Mouse (Mus musculus) testis, adult 2 months (tissue): ENCODE measurements around the gene Fadd.

Experiments used
- CTCF ChIP-seq: fragments of 200-500 bp; IDR thresholded peaks from 2 replicates; pipeline ENCODE4 v1.5.1; 2012; ENCODE audit warnings: low read depth, mild to moderate bottlenecking, inconsistent platforms, low read length, moderate library complexity; ENCODE audit not compliant: control insufficient read depth, insufficient read depth, insufficient replicate concordance
- POLR2A ChIP-seq: fragments of 200-500 bp; IDR thresholded peaks from 2 replicates; pipeline ENCODE4 v1.6.1; 2012; ENCODE audit warnings: low read depth, mild to moderate bottlenecking, inconsistent platforms, low read length, moderate library complexity; ENCODE audit not compliant: control insufficient read depth

DNA sequence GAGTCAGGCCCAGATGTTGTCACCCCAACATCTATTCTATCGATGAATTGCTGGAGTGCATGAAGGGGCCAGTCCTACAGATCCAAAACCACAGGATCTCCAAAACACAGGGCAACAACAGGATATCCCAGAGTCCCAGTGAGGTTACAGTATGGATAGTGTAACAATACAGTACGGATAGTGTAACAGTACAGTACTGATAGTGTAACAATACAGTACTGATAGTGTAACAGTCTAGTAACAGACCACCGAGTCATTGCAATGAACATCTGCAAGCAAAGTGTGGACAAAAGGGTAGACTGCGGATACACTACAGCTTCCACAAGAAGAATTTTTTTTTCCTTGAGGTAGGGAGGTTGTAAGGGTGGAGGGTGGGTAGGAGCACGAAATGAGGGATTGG lies 40.9 kb downstream of the Fadd start:
- TF ChIP-seq CTCF (no peak), POLR2A (no peak)
